Mouse (Mus musculus): Measurements from ENCODE around the gene Ubtd1. TPM values are rescaled to one million over a fixed set of nuclear protein-coding genes. Genes with fewer than 3 reads are reported as not detected.
A peak's percentile ranks its signal among the peaks of the same experiment; 100 is the strongest.

Ubtd1 gene
- polyA plus RNA-seq, 1 experiment from 2014 or later = 12.5 TPM

GRCm38 (mm10) chr19:41980819-41981594 lies 556 bp upstream of the Ubtd1 start, which contains the start of gene Mms19:
Gene Mms19, minus strand, starts transcription at chr19:41981157.
- under 1% methylated on average over 61 of the region's 68 CpGs for WGBS
- Histone ChIP-seq H3K4me2 (replicated peaks; ENCODE audit: low read depth) (peak within 1 kb of the TSS; percentile 96), H3K27ac (ENCODE audit: low read depth, low read length) (peak within 1 kb of the TSS; percentile 65)

GRCm38 (mm10) chr19:41981931-41982790 lies 598 bp downstream of the Ubtd1 start:
- WGBS = under 1% methylated on average over 71 of the region's 74 CpGs

More at GRCm38 (mm10) chr19:41980819-41981594, 556 bp upstream of the Ubtd1 start, which contains the start of gene Mms19:
- H3K4me3 ChIP-seq (ENCODE audit: low read depth, low read length) = peak within 1 kb of the TSS; percentile 61
- no peaks in the 10 kb centered on the region for H3K27me3 ChIP-seq (replicated peaks; ENCODE audit: control insufficient read depth, insufficient read depth, low read length)
- no peaks in the 10 kb centered on the region for H3K9me3 ChIP-seq (ENCODE audit: control insufficient read depth)
- ATAC-seq = peak; percentile 97
- peak within 1 kb of the TSS; percentile 68 for H3K9ac ChIP-seq (ENCODE audit: low read depth, low read length)
- H3K36me3 ChIP-seq (ENCODE audit: control insufficient read depth, insufficient read depth) = no peaks in the 10 kb centered on the region
- peak; percentile 50 for TF ChIP-seq CTCF (IDR thresholded peaks at IDR 0.05; ENCODE audit: low read depth)
- no peaks in the 10 kb centered on the region for H3K4me1 ChIP-seq (replicated peaks; ENCODE audit: control insufficient read depth, insufficient read depth, low read length)

GRCm38 (mm10) chr19:41982791-41983150 lies 1.2 kb downstream of the Ubtd1 start:
- H3K36me3 ChIP-seq (ENCODE audit: control insufficient read depth, insufficient read depth) = no peaks in the 10 kb centered on the region
- H3K4me1 ChIP-seq (replicated peaks; ENCODE audit: control insufficient read depth, insufficient read depth, low read length) = no peaks in the 10 kb centered on the region
- peak overlapping the region; percentile 96 for H3K4me2 ChIP-seq (replicated peaks; ENCODE audit: low read depth)
- peak overlapping the region; percentile 56; the same call in 1 of the 2 replicates for H3K9ac ChIP-seq (ENCODE audit: low read depth, low read length)
- H3K27me3 ChIP-seq (replicated peaks; ENCODE audit: control insufficient read depth, insufficient read depth, low read length) = no peaks in the 10 kb centered on the region
- TF ChIP-seq CTCF (IDR thresholded peaks at IDR 0.05; ENCODE audit: low read depth) = no peak
- H3K4me3 ChIP-seq (ENCODE audit: low read depth, low read length) = peak overlapping the region; percentile 61
- no peaks in the 10 kb centered on the region for H3K9me3 ChIP-seq (ENCODE audit: control insufficient read depth)
- no peak overlapping the region for H3K27ac ChIP-seq (ENCODE audit: low read depth, low read length)
- 25% methylated on average over 4 of the region's 4 CpGs for WGBS
- ATAC-seq = no peak

More at GRCm38 (mm10) chr19:41981931-41982790, 598 bp downstream of the Ubtd1 start:
- Histone ChIP-seq H3K27ac (ENCODE audit: low read depth, low read length) (peak overlapping the region; percentile 65), H3K4me3 (ENCODE audit: low read depth, low read length) (peak overlapping the region; percentile 61), H3K9me3 (ENCODE audit: control insufficient read depth) (no peaks in the 10 kb centered on the region), H3K9ac (ENCODE audit: low read depth, low read length) (peak overlapping the region; percentile 56), H3K36me3 (ENCODE audit: control insufficient read depth, insufficient read depth) (no peaks in the 10 kb centered on the region), H3K27me3 (replicated peaks; ENCODE audit: control insufficient read depth, insufficient read depth, low read length) (no peaks in the 10 kb centered on the region), H3K4me2 (replicated peaks; ENCODE audit: low read depth) (peak overlapping the region; percentile 96), H3K4me1 (replicated peaks; ENCODE audit: control insufficient read depth, insufficient read depth, low read length) (no peaks in the 10 kb centered on the region)
- no peak for ATAC-seq
- TF ChIP-seq CTCF (IDR thresholded peaks at IDR 0.05; ENCODE audit: low read depth) = no peak

- no peak overlapping the region for H3K4me3 ChIP-seq (ENCODE audit: low read depth, low read length)
- no peaks in the 10 kb centered on the region for H3K27me3 ChIP-seq (replicated peaks; ENCODE audit: control insufficient read depth, insufficient read depth, low read length)
- TF ChIP-seq CTCF (IDR thresholded peaks at IDR 0.05; ENCODE audit: low read depth) = no peak
- H3K4me1 ChIP-seq (replicated peaks; ENCODE audit: control insufficient read depth, insufficient read depth, low read length) = no peaks in the 10 kb centered on the region
- no peaks in the 10 kb centered on the region for H3K36me3 ChIP-seq (ENCODE audit: control insufficient read depth, insufficient read depth)
- no peak overlapping the region for H3K27ac ChIP-seq (ENCODE audit: low read depth, low read length)
- ATAC-seq = no peak
- no peak overlapping the region for H3K9ac ChIP-seq (ENCODE audit: low read depth, low read length)
- no peaks in the 10 kb centered on the region for H3K9me3 ChIP-seq (ENCODE audit: control insufficient read depth)
- WGBS = 94% methylated on average over 5 of the region's 5 CpGs
- no peak overlapping the region for H3K4me2 ChIP-seq (replicated peaks; ENCODE audit: low read depth)
These were observed 4.4 kb downstream of the Ubtd1 start for GRCm38 (mm10) chr19:41985994-41986393.

GRCm38 (mm10) chr19:41987206-41987605 lies 5.6 kb downstream of the Ubtd1 start:
- no peak for TF ChIP-seq CTCF (IDR thresholded peaks at IDR 0.05; ENCODE audit: low read depth)
- Histone ChIP-seq H3K27ac (ENCODE audit: low read depth, low read length) (no peak overlapping the region), H3K4me2 (replicated peaks; ENCODE audit: low read depth) (no peak overlapping the region), H3K36me3 (ENCODE audit: control insufficient read depth, insufficient read depth) (no peaks in the 10 kb centered on the region), H3K9me3 (ENCODE audit: control insufficient read depth) (no peaks in the 10 kb centered on the region), H3K4me3 (ENCODE audit: low read depth, low read length) (no peak overlapping the region), H3K4me1 (replicated peaks; ENCODE audit: control insufficient read depth, insufficient read depth, low read length) (no peaks in the 10 kb centered on the region), H3K27me3 (replicated peaks; ENCODE audit: control insufficient read depth, insufficient read depth, low read length) (no peaks in the 10 kb centered on the region), H3K9ac (ENCODE audit: low read depth, low read length) (no peak overlapping the region)
- WGBS = 74% methylated on average over 4 of the region's 4 CpGs
- ATAC-seq = no peak

- no peak for TF ChIP-seq CTCF (IDR thresholded peaks at IDR 0.05; ENCODE audit: low read depth)
- no peaks in the 10 kb centered on the region for H3K27me3 ChIP-seq (replicated peaks; ENCODE audit: control insufficient read depth, insufficient read depth, low read length)
- no peak for ATAC-seq
- no peak overlapping the region for H3K9ac ChIP-seq (ENCODE audit: low read depth, low read length)
- 0 out of 2 replicates have a peak, but pooled peaks cover 3% of the 10 kb centered on the region for H3K4me1 ChIP-seq (replicated peaks; ENCODE audit: control insufficient read depth, insufficient read depth, low read length)
- no peak overlapping the region for H3K4me2 ChIP-seq (replicated peaks; ENCODE audit: low read depth)
- H3K36me3 ChIP-seq (ENCODE audit: control insufficient read depth, insufficient read depth) = no peaks in the 10 kb centered on the region
- no peak overlapping the region for H3K27ac ChIP-seq (ENCODE audit: low read depth, low read length)
- no peak overlapping the region for H3K4me3 ChIP-seq (ENCODE audit: low read depth, low read length)
- no peaks in the 10 kb centered on the region for H3K9me3 ChIP-seq (ENCODE audit: control insufficient read depth)
- 78% methylated on average over 6 of the region's 6 CpGs for WGBS
These were observed 8.2 kb downstream of the Ubtd1 start for GRCm38 (mm10) chr19:41989810-41990209.

Measured in intestine, postnatal 0 days (tissue).